Mouse (Mus musculus) G1E (cell line): ENCODE data around the gene Sptlc2.

ENCODE experiments used
- CTCF ChIP-seq: IDR thresholded peaks from 2 replicates; pipeline ENCODE4 v1.5.1; 2012; ENCODE audit warnings: low read depth, low read length, inconsistent platforms, mixed read lengths
- GATA1 ChIP-seq: IDR thresholded peaks from 2 replicates; pipeline ENCODE4 v1.6.1; 2012; ENCODE audit warnings: borderline replicate concordance, low read length, inconsistent platforms, mixed read lengths
- POLR2AphosphoS5 ChIP-seq: IDR thresholded peaks from 2 replicates; pipeline ENCODE4 v1.6.1; 2012; ENCODE audit warnings: low read depth, low read length, inconsistent platforms; ENCODE audit not compliant: insufficient replicate concordance
- TAL1 ChIP-seq: conservative IDR thresholded peaks from 2 replicates; pipeline ENCODE4 v1.6.1; 2012; ENCODE audit warnings: low read depth, low read length, inconsistent platforms, mixed read lengths

GRCm38 (mm10) chr12:87300441-87300690, 87.8 kb downstream of the Sptlc2 start:
- no peak for TF ChIP-seq GATA1
- no peak for TF ChIP-seq CTCF
- no peak for TF ChIP-seq POLR2AphosphoS5
- no peak for TF ChIP-seq TAL1
